Mouse (Mus musculus) liver, adult (tissue): ENCODE data around the gene Ndufaf1.

Experiments used
- GATA4 ChIP-seq: IDR thresholded peaks from 2 replicates; pipeline ENCODE4 v1.6.1; 2014; ENCODE audit warnings: mild to moderate bottlenecking, low read length; ENCODE audit not compliant: insufficient replicate concordance

Gene Ndufaf1

DNA sequence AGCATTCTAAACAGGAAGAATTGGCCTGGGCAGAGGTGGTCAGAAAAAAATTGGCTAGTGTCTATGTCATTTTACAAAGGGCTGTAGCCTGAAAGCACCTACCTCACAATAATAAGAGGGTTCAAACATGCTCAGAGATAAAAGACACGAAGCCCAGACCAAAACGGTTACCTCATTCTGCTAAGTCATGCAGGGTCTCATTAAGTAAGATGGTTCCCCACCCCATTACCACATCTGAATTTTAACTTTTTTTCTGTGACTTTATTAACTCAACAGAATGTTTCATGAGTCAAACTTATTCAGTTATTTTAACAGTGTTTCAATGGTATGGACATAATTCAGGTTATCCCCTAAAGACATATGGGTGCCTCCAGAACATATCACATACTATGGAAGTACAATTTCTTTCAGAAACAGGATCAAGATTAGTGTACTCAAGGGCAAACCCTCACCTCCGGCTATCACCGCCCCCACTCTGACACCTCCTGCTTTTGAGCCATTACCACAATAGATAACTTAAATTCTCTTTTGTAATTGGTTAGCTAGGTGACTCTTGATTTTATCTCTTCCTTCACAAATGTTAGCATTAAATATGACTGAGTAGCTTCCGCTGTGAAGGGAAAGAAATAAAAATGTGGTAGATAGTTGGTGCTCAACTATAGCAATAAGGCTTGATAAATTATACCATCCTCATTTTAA lies 21.3 kb downstream of the Ndufaf1 start:
- no peak for TF ChIP-seq GATA4

DNA sequence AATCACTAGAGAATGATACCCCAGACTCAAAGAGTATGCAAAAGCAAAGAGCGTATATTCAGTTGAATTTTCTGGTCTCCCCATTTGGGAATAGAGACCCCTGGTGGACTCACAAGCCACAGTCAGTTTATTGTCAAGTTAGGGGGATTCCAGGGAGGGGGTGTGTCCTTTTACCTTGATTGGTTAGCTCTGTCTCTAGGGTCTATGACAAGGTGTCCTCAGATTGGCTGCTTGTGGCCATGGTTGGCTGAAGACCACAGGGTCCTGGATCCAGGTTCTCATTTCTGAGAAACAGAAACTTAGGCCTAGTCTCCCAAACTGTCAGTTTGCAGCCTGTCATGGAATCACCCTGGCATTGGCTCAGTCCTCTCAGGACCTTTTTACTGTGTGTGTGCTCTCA lies 25.8 kb downstream of the Ndufaf1 start:
- TF ChIP-seq GATA4 = no peak

DNA sequence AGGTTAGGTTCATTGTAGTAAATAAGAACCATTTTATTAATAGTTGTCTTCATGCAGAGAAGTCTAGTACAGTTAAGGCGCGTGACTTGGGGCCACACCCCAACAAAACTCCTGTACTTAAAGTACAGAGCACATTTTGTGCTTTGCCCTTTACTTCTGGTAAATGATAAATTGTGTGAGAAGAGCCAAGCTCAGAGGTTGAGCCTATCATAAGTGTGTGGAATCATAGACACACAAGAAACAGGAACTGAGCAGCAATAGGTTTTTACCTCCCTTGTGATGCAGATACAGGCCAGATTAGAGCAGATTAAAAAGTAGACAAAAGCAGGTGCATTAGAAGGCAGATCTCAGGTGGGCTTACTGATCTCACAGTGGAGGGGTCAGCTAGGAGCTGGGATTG lies 41.3 kb downstream of the Ndufaf1 start:
- TF ChIP-seq GATA4 = no peak

DNA sequence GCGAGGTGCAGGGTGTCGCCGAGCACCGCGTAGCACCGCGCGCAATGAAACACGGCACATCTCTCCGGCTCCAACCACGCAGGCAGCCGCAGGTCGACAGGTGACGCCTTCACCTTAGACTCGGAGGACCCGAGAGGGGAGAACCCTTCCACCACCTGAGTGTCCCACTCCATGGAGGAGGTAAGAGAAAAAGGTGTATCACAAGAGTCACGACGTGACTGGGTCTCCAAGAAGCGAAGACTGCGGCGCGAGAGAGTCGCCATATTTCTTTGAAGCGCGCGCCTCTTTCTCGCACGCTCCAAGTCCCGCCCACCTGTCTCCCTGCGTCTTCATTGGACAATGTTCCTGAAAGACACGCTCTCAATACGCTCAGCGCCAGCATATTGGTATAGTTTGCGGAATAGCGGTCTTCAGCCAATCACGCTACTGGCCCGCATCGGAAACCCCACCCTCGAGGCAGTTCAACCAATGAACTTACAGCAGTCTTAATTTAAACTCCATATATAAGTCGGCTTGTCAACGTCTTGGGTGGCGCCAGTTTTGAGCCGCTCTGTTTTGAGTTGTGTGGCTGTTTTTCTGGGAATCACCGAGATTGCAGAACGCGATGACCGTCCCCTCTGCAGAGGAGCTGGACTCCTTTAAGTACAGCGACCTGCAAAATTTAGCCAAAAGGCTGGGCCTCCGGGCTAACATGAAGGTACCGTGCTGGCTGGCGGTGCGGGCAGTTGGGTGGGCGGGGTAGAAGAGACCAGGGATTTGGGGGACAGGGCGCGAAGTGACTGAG lies 44.2 kb downstream of the Ndufaf1 start, which contains the start of the genes Nusap1 and Oip5:
Gene Nusap1, plus strand, starts transcription at position 100 of the 784 bp plus-strand sequence.
Gene Oip5, minus strand, starts transcription at position 271 of the 784 bp plus-strand sequence.
- peak; percentile 36; the same call in 1 of the 2 replicates for TF ChIP-seq GATA4

DNA sequence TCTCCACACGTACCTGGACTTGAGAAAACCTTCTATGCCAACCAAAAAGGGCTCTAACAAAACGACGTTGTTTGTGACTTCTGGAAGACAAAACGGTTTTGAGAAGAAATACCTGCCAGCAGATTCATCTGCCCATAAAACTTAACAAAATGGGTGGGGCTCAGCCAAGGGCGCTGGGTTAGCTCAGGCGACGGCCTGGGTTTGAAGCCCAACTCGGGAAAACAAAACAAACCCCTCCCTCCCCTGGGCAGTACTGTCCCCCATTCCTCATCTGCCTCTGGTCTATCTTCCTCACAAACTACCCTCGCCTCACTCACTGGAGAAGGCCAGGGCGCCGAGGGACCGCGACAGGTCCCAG lies 44.8 kb downstream of the Ndufaf1 start:
- TF ChIP-seq GATA4 = no peak

DNA sequence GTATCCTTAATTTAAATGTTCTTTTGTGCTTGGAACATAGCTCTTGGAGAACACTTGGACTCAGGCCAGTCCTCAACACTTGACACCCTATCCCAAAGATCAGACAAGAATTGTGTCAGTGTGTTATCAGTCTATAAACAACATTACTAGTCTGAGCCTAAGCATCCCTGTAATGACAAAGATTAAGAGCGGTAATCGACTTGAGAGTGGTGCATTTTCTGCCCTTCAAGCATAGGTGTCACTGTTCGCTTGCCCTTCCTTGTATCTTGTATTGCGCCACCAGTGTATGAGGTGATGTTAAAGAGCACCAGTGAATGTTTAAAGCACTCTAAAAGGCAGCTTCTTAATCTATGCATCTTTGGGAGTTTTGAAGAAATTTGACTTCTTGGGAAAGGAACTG lies 55.6 kb downstream of the Ndufaf1 start:
- TF ChIP-seq GATA4 = no peak
